Mouse (Mus musculus) liver, postnatal 0 days (tissue): Measurements from ENCODE around the gene Fbxo44.

Experiments
- CTCF ChIP-seq: sonication (generic); IDR thresholded peaks from 2 replicates; pipeline ENCODE4 v1.5.1; 2016; ENCODE audit warnings: antibody characterized with exemption, low read depth
- EP300 ChIP-seq: IDR thresholded peaks from 2 replicates; pipeline ENCODE4 v1.6.1; 2016; ENCODE audit warnings: antibody characterized with exemption, low read depth, mild to moderate bottlenecking

DNA sequence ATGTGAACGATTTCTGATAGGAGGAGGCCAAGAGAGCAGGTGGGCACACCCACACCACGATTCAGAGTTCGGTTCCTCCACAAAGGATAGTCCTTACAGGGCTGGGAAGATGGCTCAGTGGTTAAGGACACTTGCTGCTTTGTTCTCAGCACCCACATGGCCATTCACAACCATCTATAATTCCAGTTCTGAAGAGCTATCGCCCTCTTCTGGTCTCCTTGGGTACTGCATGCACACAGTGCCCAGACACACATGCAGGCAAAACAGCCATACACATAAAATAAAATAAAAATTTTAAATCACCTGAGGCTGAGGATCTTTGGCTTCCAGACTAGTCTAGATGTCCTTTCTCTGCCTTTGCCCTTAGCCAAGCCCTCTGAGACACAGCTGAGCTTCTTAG lies 42.9 kb downstream of the Fbxo44 start:
- TF ChIP-seq CTCF (peak; percentile 56), EP300 (no peak)
